ENCODE assay signal across 7 mouse cellular contexts in genomic region chr6:39872306-39872900, GRCm38 (mm10). TPM values are rescaled to one million over a fixed set of nuclear protein-coding genes. Genes with fewer than 3 reads are reported as not detected.
A peak's percentile ranks its signal among the peaks of the same experiment; 100 is the strongest.
DNase-seq lines count a peak whose midpoint lies in the region; ATAC-seq lines count a peak whose summit lies in the region.

No protein-coding gene starts in this region.

- WGBS in neural tube, embryonic 13.5 days: under 1% methylated on average over 39 of the region's 39 CpGs

- peak overlapping the region; percentile 62 for H3K4me3 ChIP-seq in megakaryocyte, embryonic 14.5 days (replicated peaks)
- peak overlapping the region; percentile 83 for H3K4me3 ChIP-seq in neural tube, embryonic 13.5 days

- ATAC-seq in megakaryocyte, adult 5-6 weeks (ENCODE audit: poor library complexity, severe bottlenecking): no peak
- ATAC-seq in neural tube, embryonic 13.5 days (ENCODE audit: low read depth): peak; percentile 33

- peaks cover 73% of the 10 kb centered on the region for H3K27me3 ChIP-seq in megakaryocyte, embryonic 14.5 days (replicated peaks)
- no peaks in the 10 kb centered on the region; the same call in none of the 2 replicates for H3K27me3 ChIP-seq in neural tube, embryonic 13.5 days

- peak overlapping the region; percentile 88 for H3K9ac ChIP-seq in neural tube, embryonic 13.5 days

- peaks cover 14% of the 10 kb centered on the region for H3K9me3 ChIP-seq in megakaryocyte, embryonic 14.5 days
- no peaks in the 10 kb centered on the region for H3K9me3 ChIP-seq in neural tube, embryonic 13.5 days

- peaks cover 33% of the 10 kb centered on the region for H3K4me1 ChIP-seq in megakaryocyte, embryonic 14.5 days
- peaks cover 34% of the 10 kb centered on the region for H3K4me1 ChIP-seq in neural tube, embryonic 13.5 days (replicated peaks)

- intact Hi-C loops in left cerebral cortex, postnatal 10 days (cut with DNase I): loop anchor here (2.0 to 5.0 kb wide), 3 partner anchors 364 to 520 kb away; no protein-coding TSS in a partner anchor

- DNase-seq in embryo, embryonic 10.5 days (ENCODE audit: low spot score): peak; percentile 64
- peak; percentile 48 to 52 for DNase-seq in frontal cortex, postnatal 36 days (ENCODE audit: low spot score in 2 of 2)
- peak; percentile 31 to 49 for DNase-seq in left cerebral cortex, postnatal 10 days (ENCODE audit: extremely low spot score in 1 of 2, low spot score in 2 of 2)
- no peak for DNase-seq in adipocyte (ENCODE audit: low spot score)

- peak overlapping the region; percentile 83 for H3K4me2 ChIP-seq in neural tube, embryonic 13.5 days

- no peaks in the 10 kb centered on the region for H3K36me3 ChIP-seq in megakaryocyte, embryonic 14.5 days (replicated peaks; ENCODE audit: low read length)
- H3K36me3 ChIP-seq in neural tube, embryonic 13.5 days: no peaks in the 10 kb centered on the region

- peak overlapping the region; percentile 98 for H3K27ac ChIP-seq in neural tube, embryonic 13.5 days (replicated peaks)

RNA-seq across cellular contexts. Expression of gene Tmem178b, which starts 0.7 kb away (rescaled TPM):
- not detected in 2 replicates for polyA plus RNA-seq in megakaryocyte, embryonic 14.5 days (2012; ENCODE audit: insufficient read depth, low replicate concordance)
- not detected in 2 replicates for total RNA-seq in megakaryocyte, adult 5-6 weeks (2015)
- not detected in 2 replicates for total RNA-seq in megakaryocyte, adult 5-6 weeks (2017)
- 100 to 1,000 TPM; 408 to 421 TPM for total RNA-seq in left cerebral cortex, postnatal 10 days (2021)
- polyA plus RNA-seq in neural tube, embryonic 13.5 days (2015; fragmentation: Nextera tagmentation; extraction: Ambion mirVana): 24.7 and 26.7 TPM in 2 replicates

Comparison
In these comparisons a context has a peak if more than half of its experiments do, and no peak if none do; other contexts are left out.
1. RNA of gene Tmem178b, which starts 0.7 kb away (total RNA-seq): 408 to 421 TPM in left cerebral cortex, postnatal 10 days; not detected in megakaryocyte, adult 5-6 weeks; every median in the first group is over 100 times any median in the second.